Mouse (Mus musculus): ENCODE data around the gene Cubn. TPM values are rescaled to one million over a fixed set of nuclear protein-coding genes. Genes with fewer than 3 reads are reported as not detected.

Cubn gene
- polyA plus RNA-seq, 1 experiment from 2014 or later = 0.32 TPM

GRCm38 (mm10) chr2:13233902-13234301 is 257.7 kb downstream of the Cubn start:
- no peak for ATAC-seq (replicated peaks; ENCODE audit: insufficient number of reproducible peaks, low FRiP score, low TSS enrichment, low read depth)
- Histone ChIP-seq H3K27me3 (ENCODE audit: control insufficient read depth, insufficient read depth, low read length) (no peaks in the 10 kb centered on the region), H3K4me1 (ENCODE audit: control insufficient read depth, insufficient read depth, low read length) (no peaks in the 10 kb centered on the region), H3K27ac (replicated peaks; ENCODE audit: low read depth, low read length) (no peak overlapping the region), H3K36me3 (replicated peaks; ENCODE audit: control insufficient read depth, insufficient read depth, low read depth, low read length) (no peaks in the 10 kb centered on the region), H3K4me3 (ENCODE audit: low read depth, low read length) (no peak overlapping the region), H3K9ac (replicated peaks; ENCODE audit: low read length) (no peak overlapping the region), H3K4me2 (ENCODE audit: low read depth, low read length) (no peak overlapping the region), H3K9me3 (replicated peaks; ENCODE audit: control insufficient read depth, low read length) (no peaks in the 10 kb centered on the region)
- DNase-seq (ENCODE audit: low spot score) = no peak
- WGBS = 60% methylated on average over 7 of the region's 7 CpGs

GRCm38 (mm10) chr2:13233254-13233835 is 258.3 kb downstream of the Cubn start:
- Histone ChIP-seq H3K9me3 (replicated peaks; ENCODE audit: control insufficient read depth, low read length) (no peaks in the 10 kb centered on the region), H3K4me2 (ENCODE audit: low read depth, low read length) (no peak overlapping the region), H3K4me1 (ENCODE audit: control insufficient read depth, insufficient read depth, low read length) (no peaks in the 10 kb centered on the region), H3K27me3 (ENCODE audit: control insufficient read depth, insufficient read depth, low read length) (no peaks in the 10 kb centered on the region), H3K27ac (replicated peaks; ENCODE audit: low read depth, low read length) (no peak overlapping the region), H3K9ac (replicated peaks; ENCODE audit: low read length) (no peak overlapping the region), H3K36me3 (replicated peaks; ENCODE audit: control insufficient read depth, insufficient read depth, low read depth, low read length) (no peaks in the 10 kb centered on the region), H3K4me3 (ENCODE audit: low read depth, low read length) (no peak overlapping the region)
- no peak for DNase-seq (ENCODE audit: low spot score)
- 76% methylated on average over 12 of the region's 12 CpGs for WGBS
- ATAC-seq (replicated peaks; ENCODE audit: insufficient number of reproducible peaks, low FRiP score, low TSS enrichment, low read depth) = no peak

- no peak for DNase-seq (ENCODE audit: low spot score)
- Histone ChIP-seq H3K27ac (replicated peaks; ENCODE audit: low read depth, low read length) (no peak overlapping the region), H3K36me3 (replicated peaks; ENCODE audit: control insufficient read depth, insufficient read depth, low read depth, low read length) (no peaks in the 10 kb centered on the region), H3K4me1 (ENCODE audit: control insufficient read depth, insufficient read depth, low read length) (no peaks in the 10 kb centered on the region), H3K9me3 (replicated peaks; ENCODE audit: control insufficient read depth, low read length) (no peaks in the 10 kb centered on the region), H3K27me3 (ENCODE audit: control insufficient read depth, insufficient read depth, low read length) (no peaks in the 10 kb centered on the region), H3K4me2 (ENCODE audit: low read depth, low read length) (no peak overlapping the region), H3K4me3 (ENCODE audit: low read depth, low read length) (no peak overlapping the region), H3K9ac (replicated peaks; ENCODE audit: low read length) (no peak overlapping the region)
- no peak for ATAC-seq (replicated peaks; ENCODE audit: insufficient number of reproducible peaks, low FRiP score, low TSS enrichment, low read depth)
- 92% methylated on average over 6 of the region's 6 CpGs for WGBS
These were observed 259.3 kb downstream of the Cubn start for GRCm38 (mm10) chr2:13232305-13232704.

GRCm38 (mm10) chr2:13229686-13230085 is 261.9 kb downstream of the Cubn start:
- no peak overlapping the region for H3K27ac ChIP-seq (replicated peaks; ENCODE audit: low read depth, low read length)
- no peak for ATAC-seq (replicated peaks; ENCODE audit: insufficient number of reproducible peaks, low FRiP score, low TSS enrichment, low read depth)
- H3K4me1 ChIP-seq (ENCODE audit: control insufficient read depth, insufficient read depth, low read length) = no peaks in the 10 kb centered on the region
- no peak overlapping the region for H3K4me2 ChIP-seq (ENCODE audit: low read depth, low read length)
- 91% methylated on average over 3 of the region's 3 CpGs for WGBS
- DNase-seq (ENCODE audit: low spot score) = no peak
- H3K9ac ChIP-seq (replicated peaks; ENCODE audit: low read length) = no peak overlapping the region
- H3K4me3 ChIP-seq (ENCODE audit: low read depth, low read length) = no peak overlapping the region
- H3K9me3 ChIP-seq (replicated peaks; ENCODE audit: control insufficient read depth, low read length) = no peaks in the 10 kb centered on the region
- H3K27me3 ChIP-seq (ENCODE audit: control insufficient read depth, insufficient read depth, low read length) = no peaks in the 10 kb centered on the region
- H3K36me3 ChIP-seq (replicated peaks; ENCODE audit: control insufficient read depth, insufficient read depth, low read depth, low read length) = no peaks in the 10 kb centered on the region

Other genes starting within 250 kb of the Cubn start
- gene Rsu1, start 220.4 kb downstream of the Cubn start, polyA plus RNA-seq (2014; fragmentation: Nextera tagmentation; extraction: Ambion mirVana) = 105 and 107 TPM in 2 replicates
- gene Trdmt1, start 52.9 kb upstream of the Cubn start, polyA plus RNA-seq (2014; fragmentation: Nextera tagmentation; extraction: Ambion mirVana) = 8.7 and 8.8 TPM in 2 replicates
- gene Vim, start 82.1 kb upstream of the Cubn start, polyA plus RNA-seq (2014; fragmentation: Nextera tagmentation; extraction: Ambion mirVana) = 682 and 719 TPM in 2 replicates

Measured in embryonic facial prominence, embryonic 11.5 days (tissue).